Mouse (Mus musculus) embryo, embryonic 11 days (tissue): ENCODE measurements around the gene Tubb5.

ENCODE experiments used
- DNase-seq: peaks from one replicate; pipeline ENCODE4 v3.0.0-alpha.2; 2015

Tubb5 gene

GRCm38 (mm10) chr17:35838122-35838544 is at the start of gene Tubb5:
Gene Tubb5, minus strand, starts transcription at chr17:35838306.
- peak; percentile 99 for DNase-seq

DNA sequence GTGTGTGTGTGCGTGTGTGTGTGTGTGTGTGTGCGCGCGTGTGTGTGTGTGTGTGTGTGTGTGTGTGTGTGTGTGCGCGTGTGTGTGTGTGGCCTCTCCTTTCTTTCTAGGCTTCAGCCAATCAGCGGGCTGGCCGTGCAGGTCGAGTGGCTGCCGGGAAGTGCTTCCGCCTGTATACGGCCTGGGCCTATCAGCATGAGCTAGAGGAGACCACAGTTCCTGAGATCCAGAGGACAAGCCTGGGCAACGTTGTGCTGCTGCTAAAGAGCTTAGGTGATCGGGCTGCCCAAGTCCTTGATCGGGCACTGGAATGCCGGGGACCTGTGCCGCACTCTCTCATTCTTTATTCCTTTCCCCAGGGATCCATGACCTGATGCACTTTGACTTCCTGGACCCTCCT is 49.6 kb upstream of the Tubb5 start:
- DNase-seq: no peak

DNA sequence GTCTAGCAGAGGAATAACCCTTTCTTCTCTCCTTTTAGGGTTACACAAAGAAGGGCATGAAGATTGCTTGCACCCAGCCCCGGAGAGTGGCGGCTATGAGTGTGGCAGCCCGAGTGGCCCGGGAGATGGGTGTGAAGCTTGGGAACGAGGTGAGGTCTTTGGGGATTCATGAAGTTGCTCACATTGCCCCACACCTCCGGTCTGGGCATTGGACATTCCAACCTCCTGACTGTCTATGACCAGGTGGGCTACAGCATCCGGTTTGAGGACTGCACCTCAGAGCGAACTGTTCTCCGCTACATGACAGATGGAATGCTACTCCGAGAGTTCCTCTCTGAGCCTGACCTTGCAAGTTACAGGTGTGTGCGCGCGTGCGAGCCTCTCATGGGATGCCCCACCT is 45.7 kb upstream of the Tubb5 start:
- DNase-seq: no peak

GRCm38 (mm10) chr17:35882924-35883323 is 44.8 kb upstream of the Tubb5 start:
- DNase-seq: no peak

- peak; percentile 96 for DNase-seq
These were observed 41.3 kb upstream of the Tubb5 start, which contains the start of gene Dhx16 for GRCm38 (mm10) chr17:35879245-35880057. Gene Dhx16, plus strand, starts transcription at chr17:35879819.

DNA sequence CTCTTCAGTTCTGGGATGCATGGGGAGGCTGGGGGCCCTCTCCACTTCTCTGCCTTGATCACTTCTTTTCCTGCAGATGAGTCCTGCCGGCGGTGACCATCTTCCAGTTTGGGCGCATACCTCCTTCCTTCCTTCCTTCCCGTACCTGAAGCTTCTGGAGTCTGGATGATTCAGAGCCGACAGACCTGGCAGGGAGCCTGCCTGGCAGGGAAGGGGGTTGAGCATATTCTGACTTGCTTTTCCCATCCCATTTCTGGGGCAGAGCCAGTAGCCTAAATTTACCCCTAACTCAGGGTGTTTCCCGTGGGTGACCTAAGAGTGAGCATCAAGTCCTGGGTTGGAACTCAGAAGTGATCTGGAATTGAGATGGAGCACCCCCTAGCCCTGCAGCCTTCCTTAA is 36.6 kb upstream of the Tubb5 start:
- no peak for DNase-seq

- peak; percentile 87 for DNase-seq
These were observed 35.8 kb upstream of the Tubb5 start for GRCm38 (mm10) chr17:35873774-35874519.

GRCm38 (mm10) chr17:35870884-35871696 is 33.0 kb upstream of the Tubb5 start:
- peak; percentile 18 for DNase-seq

GRCm38 (mm10) chr17:35870151-35870883 is 32.2 kb upstream of the Tubb5 start:
- peak; percentile 40 for DNase-seq

GRCm38 (mm10) chr17:35869346-35870067 is 31.4 kb upstream of the Tubb5 start:
- peak; percentile 64 for DNase-seq

DNA sequence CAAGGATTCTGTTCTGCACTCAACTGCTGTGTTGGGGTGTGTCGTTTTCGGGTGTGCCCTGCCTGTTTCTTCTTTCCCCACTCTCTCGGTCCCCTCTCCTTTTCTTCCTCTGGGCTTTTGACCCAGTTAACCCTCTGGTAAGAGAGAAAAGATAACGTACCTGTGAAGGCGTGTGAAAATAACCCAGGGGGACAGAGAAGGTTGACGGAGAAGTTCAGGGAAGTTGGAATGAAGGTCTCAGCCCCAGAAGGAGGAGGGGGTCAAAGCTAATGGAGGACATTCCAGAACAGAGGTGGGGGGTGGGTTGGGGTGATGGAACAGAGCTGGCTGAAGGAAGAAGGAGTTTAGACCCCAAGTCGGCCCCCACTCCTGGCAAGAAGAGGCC is 30.8 kb upstream of the Tubb5 start:
- no peak for DNase-seq

DNA sequence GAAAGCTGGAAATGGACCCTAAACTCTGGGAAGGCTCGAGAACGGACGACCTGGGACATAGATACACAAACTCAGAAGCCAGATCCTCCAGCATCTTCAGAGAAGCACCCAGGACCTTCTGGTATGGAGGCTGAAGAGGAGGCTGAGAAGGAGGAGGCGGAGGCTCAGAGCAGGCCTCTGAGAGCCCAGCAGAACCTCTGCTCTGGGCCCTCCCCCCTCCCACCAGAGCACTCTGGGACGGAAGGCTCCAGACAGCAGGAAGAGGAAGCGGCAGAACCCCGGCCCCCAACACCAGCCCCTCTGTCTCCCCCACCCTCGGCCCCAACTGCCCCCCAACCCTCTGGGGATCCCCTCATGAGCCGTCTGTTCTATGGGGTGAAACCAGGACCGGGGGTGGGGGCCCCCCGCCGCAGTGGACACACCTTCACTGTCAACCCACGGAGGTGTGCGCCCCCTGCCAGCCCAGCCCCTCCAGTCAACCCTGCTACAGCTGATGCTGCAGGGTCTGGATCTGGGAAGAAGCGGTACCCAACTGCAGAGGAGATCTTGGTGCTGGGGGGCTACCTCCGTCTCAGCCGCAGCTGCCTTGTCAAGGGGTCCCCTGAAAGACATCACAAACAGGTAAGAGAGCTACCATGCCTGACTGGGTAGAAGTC is 30.2 kb upstream of the Tubb5 start:
- DNase-seq: peak; percentile 10

DNA sequence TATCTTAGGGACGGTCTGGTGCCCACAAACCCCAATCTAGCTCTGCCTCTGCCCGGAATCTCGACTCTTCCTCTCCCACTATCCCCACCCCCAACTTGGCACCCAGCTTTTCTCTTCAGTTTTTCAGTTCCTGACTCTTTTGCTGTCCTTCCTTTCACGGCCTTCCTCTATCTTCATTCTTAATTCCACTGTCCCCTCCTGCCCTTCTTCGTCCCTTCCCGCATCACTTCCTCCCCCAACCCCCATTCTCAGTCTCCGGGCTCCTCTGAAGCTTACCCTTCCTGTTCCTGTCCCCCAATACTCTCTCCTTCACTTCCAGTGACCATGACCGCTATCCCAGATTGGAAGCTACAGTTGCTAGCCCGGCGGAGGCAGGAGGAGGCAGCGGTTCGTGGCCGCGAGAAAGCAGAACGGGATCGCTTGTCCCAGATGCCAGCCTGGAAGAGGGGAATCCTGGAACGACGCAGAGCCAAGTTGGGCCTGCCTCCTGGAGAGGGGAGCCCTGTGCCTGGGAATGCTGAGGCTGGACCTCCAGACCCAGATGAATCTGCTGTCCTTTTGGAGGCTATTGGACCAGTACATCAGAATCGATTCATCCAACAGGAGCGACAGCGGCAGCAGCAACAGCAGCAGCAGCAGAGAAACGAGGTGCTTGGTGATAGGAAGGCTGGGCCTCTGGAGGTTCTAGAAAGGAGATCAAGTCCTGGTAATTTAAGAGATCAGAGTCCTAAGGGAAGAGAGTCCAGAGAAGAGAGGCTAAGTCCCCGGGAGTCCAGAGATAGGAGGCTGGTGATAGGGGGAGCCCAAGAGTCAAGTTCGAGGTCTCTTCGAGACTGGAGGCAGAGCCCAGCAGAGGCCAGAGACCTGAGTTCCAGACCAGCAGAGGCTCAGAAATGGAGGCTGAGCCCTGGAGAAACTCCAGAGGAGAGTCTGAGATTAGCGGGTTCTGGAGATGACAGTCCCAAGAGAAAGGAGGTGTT is 29.1 kb upstream of the Tubb5 start:
- peak; percentile 54 for DNase-seq

- peak; percentile 83 for DNase-seq
These were observed 28.2 kb upstream of the Tubb5 start for GRCm38 (mm10) chr17:35866281-35866831.

DNA sequence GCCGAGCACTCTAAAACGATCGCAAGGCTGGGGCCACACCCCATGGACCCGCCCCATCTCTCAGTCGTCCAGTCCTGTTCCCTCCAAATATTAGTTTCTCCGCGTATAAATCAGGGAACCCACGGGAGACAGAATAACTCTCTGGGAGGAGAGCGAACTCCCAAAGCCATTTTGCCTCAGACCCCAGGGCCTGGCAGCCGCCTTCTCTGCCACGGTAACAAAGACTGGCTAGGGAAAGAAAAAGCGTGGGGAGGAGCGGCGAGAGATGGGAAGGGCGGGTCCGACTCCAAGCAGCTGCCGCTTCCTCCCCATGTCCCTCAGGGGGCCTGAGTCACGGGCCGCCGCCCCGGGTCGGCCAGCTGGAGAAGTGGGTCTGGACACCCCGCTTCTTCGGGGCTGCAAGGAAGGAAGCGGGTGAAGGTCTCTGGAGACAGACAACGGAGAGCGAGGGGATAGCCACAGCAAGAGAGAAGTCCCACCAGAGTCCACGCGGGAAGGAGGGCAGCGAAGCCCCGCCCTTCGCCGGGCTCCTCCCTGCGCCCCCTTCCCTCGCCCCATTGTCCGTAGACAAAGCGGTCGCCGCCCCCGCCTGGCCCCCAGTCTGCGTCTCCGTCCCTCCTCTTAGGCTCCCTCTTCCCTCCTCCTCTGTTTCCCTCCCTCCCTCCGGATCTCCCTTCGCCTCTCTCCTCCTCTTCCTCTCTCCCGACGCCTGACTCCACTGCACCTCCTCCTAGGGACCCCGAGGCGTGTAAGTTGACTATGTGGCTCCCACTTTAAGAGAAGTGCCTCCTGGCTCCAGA is 27.6 kb upstream of the Tubb5 start, which contains the start of gene Ppp1r18:
TSS of gene Ppp1r18 (plus strand) at position 113 of the 800 bp plus-strand sequence.
- peak; percentile 91 for DNase-seq

DNA sequence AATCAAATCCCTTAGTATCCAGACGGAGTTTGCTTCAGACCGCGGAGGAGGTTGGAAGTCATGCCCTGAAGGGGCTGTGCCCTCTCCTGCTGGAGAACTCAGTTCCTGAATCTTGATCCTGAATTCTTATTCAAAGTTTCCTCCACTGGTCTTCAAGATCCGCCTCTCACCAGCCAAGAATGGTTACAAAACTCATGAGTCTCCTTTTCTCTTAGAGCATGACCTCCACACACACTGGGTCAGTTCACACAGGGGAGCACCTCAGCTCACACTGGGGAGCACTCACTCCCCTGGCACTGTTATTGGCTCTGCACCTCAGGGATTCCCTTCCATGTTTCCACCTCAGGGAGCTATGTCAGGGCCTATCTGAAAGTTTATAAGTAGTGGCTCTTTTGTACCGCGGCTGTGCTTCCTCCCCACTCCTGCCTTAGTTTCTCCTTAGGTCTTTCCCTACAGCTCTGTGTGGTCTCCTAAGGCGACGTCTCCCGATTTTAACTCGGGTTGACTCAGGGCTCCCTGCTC is 26.8 kb upstream of the Tubb5 start:
- DNase-seq: no peak

DNA sequence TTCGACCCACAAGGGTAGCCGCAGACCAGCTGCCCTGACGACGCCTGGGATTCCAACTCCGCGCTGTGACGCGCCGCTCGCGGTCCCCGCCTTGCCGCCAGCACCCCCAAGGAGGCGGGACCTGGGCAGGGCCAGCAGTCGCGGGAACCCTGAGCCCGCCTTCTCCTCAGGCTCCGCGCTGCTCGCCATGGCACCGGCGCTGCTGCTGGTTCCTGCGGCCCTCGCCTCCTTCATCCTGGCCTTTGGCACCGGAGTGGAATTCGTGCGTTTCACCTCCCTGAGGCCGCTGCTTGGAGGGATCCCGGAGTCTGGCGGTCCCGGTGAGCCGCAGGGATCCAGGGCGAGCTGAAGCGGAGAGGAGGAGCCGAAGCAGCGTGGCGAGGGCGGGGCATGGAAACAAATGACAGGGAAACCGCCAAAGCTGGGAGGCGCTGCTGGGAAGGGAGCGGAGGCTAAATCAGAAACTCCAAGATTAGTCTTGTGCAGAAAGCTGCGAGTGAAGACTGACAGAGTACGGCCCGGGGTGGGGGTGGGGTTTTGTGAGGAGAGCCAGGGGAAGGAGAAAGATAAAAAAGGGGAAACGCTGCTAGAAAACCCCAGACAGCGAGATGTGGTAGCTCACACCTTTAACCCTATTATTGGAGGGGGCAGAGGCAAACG is 23.2 kb upstream of the Tubb5 start, which contains the start of gene Nrm:
TSS of gene Nrm (plus strand) at position 121 of the 660 bp plus-strand sequence.
- peak; percentile 94 for DNase-seq

DNA sequence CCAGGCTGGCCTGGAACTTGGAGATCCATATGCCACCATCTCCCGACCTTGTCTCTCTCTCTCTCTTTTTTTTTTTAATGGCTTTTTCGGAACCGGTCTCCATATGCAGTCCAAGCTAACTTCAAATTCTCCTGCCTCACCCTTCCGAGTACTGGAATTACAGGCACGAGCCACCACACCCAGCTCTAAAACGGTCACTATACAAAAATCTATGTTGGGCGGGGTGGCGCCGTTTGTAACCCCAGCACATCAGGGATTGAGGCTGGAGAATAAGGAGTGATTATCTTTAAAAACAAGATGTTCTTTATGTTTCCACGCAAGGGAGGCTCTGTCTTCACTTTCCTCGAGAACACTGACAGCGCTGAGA is 22.7 kb upstream of the Tubb5 start:
- DNase-seq: no peak
